Mouse (Mus musculus): Measurements from ENCODE around the gene Hist1h2ac. TPM values are rescaled to one million over a fixed set of nuclear protein-coding genes. Genes with fewer than 3 reads are reported as not detected.
"Not testable (repeated sequence)": the region's sequence is repeated elsewhere in the genome, so short reads cannot be mapped to it uniquely, and the experiment has no call there.

The Hist1h2ac gene
- polyA plus RNA-seq, 1 experiment: not detected

- TF ChIP-seq CTCF (IDR thresholded peaks at IDR 0.05; ENCODE audit: insufficient read depth, low read depth, low read length) (no peak), POLR2A (IDR thresholded peaks at IDR 0.05; ENCODE audit: insufficient read depth, low read depth, low read length) (no peak)
- 64% methylated on average over 11 of the region's 11 CpGs for WGBS
- H3K4me3 ChIP-seq (ENCODE audit: insufficient read depth, low read depth, low read length): no peak overlapping the region
- no peaks in the 10 kb centered on the region for H3K4me1 ChIP-seq (ENCODE audit: control insufficient read depth, insufficient read depth, low read length)
- H3K27ac ChIP-seq (ENCODE audit: insufficient read depth, low read depth, low read length): no peak overlapping the region
Observed at GRCm38 (mm10) chr13:23717176-23717575, 33.4 kb upstream of the Hist1h2ac start.

DNA sequence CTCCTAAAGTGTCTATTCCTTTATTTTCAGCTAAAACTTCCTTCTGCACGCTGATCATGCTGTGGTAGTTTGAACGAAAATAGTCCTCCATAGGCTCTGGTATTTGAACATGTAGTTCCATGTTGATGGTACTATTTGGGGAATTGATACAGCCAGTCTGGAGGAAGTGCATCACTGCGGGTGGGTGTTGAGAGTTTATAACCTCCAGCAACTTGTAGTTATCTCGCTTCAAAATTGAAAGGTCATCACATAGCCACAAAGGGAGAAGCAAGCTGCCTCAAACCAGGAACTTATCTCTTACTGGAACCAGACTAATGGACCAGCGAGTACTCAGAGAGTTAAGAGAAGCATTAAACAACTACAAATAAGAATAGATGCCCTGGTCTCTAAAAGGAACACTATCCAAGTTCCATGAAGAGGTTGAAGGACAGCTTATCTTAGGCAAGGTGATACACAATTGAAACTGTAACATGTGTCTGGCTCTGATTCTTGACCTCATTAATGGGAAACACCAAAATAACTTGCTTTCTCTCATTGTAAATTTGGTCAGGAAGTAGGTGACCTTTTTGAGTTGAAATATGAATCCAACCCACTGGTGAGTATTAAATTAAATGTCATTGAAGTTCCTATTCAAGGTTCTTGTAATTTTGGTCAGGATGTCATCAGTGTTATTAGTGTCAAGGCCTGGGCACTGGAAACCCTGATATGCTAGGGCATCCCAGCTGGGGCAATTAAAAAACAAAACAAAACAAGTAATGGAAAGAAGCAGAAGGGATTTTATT lies 32.7 kb upstream of the Hist1h2ac start:
- no peak overlapping the region for H3K4me3 ChIP-seq (ENCODE audit: insufficient read depth, low read depth, low read length)
- H3K4me1 ChIP-seq (ENCODE audit: control insufficient read depth, insufficient read depth, low read length): no peaks in the 10 kb centered on the region
- 87% methylated on average over 5 of the region's 5 CpGs for WGBS
- no peak overlapping the region for H3K27ac ChIP-seq (ENCODE audit: insufficient read depth, low read depth, low read length)
- TF ChIP-seq CTCF (IDR thresholded peaks at IDR 0.05; ENCODE audit: insufficient read depth, low read depth, low read length) (no peak), POLR2A (IDR thresholded peaks at IDR 0.05; ENCODE audit: insufficient read depth, low read depth, low read length) (no peak)

DNA sequence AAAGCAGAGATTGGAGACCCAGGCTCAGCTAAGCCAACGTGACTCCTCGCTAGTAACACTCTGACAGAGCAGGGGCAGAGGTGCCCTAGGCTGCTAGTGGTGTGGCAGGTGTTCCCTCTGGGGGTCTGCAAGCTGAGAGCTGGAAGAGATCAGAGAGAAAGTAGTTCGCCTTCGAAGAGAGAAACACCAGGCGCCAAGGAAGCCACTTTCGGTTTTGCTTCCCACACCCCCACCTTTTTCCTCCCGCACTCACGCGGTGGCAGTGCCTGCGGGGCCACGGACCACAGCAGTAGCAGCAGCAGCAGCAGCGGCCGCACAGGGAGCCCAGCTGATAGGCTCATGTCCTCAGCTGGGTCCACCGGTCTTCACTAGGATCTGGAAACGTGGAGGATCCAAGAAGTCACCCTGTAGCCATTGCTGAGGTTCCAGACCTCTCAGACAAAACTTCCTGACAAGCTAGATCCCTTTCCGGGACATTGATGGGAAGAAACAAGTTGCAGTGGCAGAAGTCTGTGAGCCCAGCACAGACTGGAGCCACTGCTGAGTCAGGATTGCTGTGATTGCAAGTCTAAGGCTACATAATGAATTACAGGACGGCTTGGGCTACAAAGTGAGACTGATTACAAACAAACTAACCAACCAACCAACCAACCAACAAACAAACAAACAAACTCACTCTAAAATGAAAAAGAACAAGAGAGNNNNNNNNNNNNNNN lies 26.8 kb upstream of the Hist1h2ac start, which contains the start of gene Hfe:
Hfe (minus strand) TSS at position 481 of the 716 bp plus-strand sequence.
- WGBS: 2% methylated on average over 17 of the region's 17 CpGs
- H3K4me1 ChIP-seq (ENCODE audit: control insufficient read depth, insufficient read depth, low read length): no peaks in the 10 kb centered on the region
- 0 out of 2 replicates have a peak within 1 kb of the TSS, but pooled peaks have one; percentile 46 for H3K27ac ChIP-seq (ENCODE audit: insufficient read depth, low read depth, low read length)
- no peak for TF ChIP-seq POLR2A (IDR thresholded peaks at IDR 0.05; ENCODE audit: insufficient read depth, low read depth, low read length)
- TF ChIP-seq CTCF (IDR thresholded peaks at IDR 0.05; ENCODE audit: insufficient read depth, low read depth, low read length): no peak
- peak within 1 kb of the TSS; percentile 48 for H3K4me3 ChIP-seq (ENCODE audit: insufficient read depth, low read depth, low read length)

GRCm38 (mm10) chr13:23709714-23710373 lies 26.1 kb upstream of the Hist1h2ac start:
- TF ChIP-seq CTCF (IDR thresholded peaks at IDR 0.05; ENCODE audit: insufficient read depth, low read depth, low read length) (no peak), POLR2A (IDR thresholded peaks at IDR 0.05; ENCODE audit: insufficient read depth, low read depth, low read length) (no peak)
- WGBS: 16% methylated on average over 15 of the region's 15 CpGs
- H3K4me1 ChIP-seq (ENCODE audit: control insufficient read depth, insufficient read depth, low read length): no peaks in the 10 kb centered on the region
- H3K4me3 ChIP-seq (ENCODE audit: insufficient read depth, low read depth, low read length): peak overlapping the region; percentile 48
- 0 out of 2 replicates have a peak overlapping the region, but pooled peaks have one; percentile 46 for H3K27ac ChIP-seq (ENCODE audit: insufficient read depth, low read depth, low read length)

GRCm38 (mm10) chr13:23708654-23709053 lies 24.9 kb upstream of the Hist1h2ac start:
- TF ChIP-seq CTCF (IDR thresholded peaks at IDR 0.05; ENCODE audit: insufficient read depth, low read depth, low read length) (no peak), POLR2A (IDR thresholded peaks at IDR 0.05; ENCODE audit: insufficient read depth, low read depth, low read length) (no peak)
- H3K4me1 ChIP-seq (ENCODE audit: control insufficient read depth, insufficient read depth, low read length): no peaks in the 10 kb centered on the region
- WGBS: 67% methylated on average over 4 of the region's 4 CpGs

DNA sequence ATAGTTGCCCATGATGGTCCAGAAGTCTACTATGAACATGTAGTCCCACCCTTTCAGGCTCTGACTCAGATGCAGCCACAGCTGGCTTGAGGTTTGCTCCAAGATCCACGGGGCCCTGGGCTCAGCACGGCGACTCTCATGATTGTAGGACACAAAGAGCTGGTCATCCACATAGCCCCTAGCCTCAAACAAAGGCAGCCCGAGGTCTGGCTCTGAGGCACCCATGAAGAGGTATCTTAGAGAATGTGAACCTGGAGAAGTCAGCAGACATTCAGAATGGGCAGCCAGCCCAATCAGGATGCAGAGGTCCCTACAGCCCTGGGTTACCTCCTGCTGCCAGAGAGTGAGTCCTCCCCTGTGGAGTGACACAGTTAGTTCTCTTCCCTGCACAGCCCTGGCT lies 24.3 kb upstream of the Hist1h2ac start:
- Histone ChIP-seq H3K27ac (ENCODE audit: insufficient read depth, low read depth, low read length) (no peak overlapping the region), H3K4me3 (ENCODE audit: insufficient read depth, low read depth, low read length) (no peak overlapping the region), H3K4me1 (ENCODE audit: control insufficient read depth, insufficient read depth, low read length) (no peaks in the 10 kb centered on the region)
- WGBS: 90% methylated on average over 4 of the region's 4 CpGs
- no peak for TF ChIP-seq CTCF (IDR thresholded peaks at IDR 0.05; ENCODE audit: insufficient read depth, low read depth, low read length)
- no peak for TF ChIP-seq POLR2A (IDR thresholded peaks at IDR 0.05; ENCODE audit: insufficient read depth, low read depth, low read length)

More at GRCm38 (mm10) chr13:23708654-23709053, 24.9 kb upstream of the Hist1h2ac start:
- Histone ChIP-seq H3K27ac (ENCODE audit: insufficient read depth, low read depth, low read length) (no peak overlapping the region), H3K4me3 (ENCODE audit: insufficient read depth, low read depth, low read length) (no peak overlapping the region)

DNA sequence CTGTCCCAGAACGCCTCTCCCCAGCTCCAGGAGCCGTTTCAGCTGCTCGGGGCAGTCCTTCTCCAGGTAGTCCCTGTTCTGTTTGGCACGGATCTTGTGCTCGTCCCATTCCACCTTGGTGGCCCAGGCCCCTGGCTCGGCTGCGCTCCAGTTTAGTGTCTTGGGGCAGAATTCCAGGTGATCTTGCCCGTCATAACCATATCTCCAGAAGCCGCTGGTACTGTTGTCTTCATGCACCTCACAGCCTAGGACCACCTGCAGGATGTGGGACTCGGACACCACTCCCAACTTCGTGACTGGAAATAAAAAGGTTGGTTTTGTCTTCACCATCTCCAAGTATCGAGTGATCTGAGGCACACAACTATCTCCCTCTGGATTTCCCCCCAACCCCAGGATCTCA lies 23.0 kb upstream of the Hist1h2ac start:
- Histone ChIP-seq H3K27ac (ENCODE audit: insufficient read depth, low read depth, low read length) (no peak overlapping the region), H3K4me3 (ENCODE audit: insufficient read depth, low read depth, low read length) (no peak overlapping the region), H3K4me1 (ENCODE audit: control insufficient read depth, insufficient read depth, low read length) (no peaks in the 10 kb centered on the region)
- 95% methylated on average over 12 of the region's 12 CpGs for WGBS
- TF ChIP-seq CTCF (IDR thresholded peaks at IDR 0.05; ENCODE audit: insufficient read depth, low read depth, low read length): no peak
- TF ChIP-seq POLR2A (IDR thresholded peaks at IDR 0.05; ENCODE audit: insufficient read depth, low read depth, low read length): no peak

GRCm38 (mm10) chr13:23705751-23706356 lies 22.1 kb upstream of the Hist1h2ac start:
- H3K27ac ChIP-seq (ENCODE audit: insufficient read depth, low read depth, low read length): no peak overlapping the region
- H3K4me1 ChIP-seq (ENCODE audit: control insufficient read depth, insufficient read depth, low read length): no peaks in the 10 kb centered on the region
- H3K4me3 ChIP-seq (ENCODE audit: insufficient read depth, low read depth, low read length): no peak overlapping the region
- WGBS: 93% methylated on average over 7 of the region's 7 CpGs
- TF ChIP-seq POLR2A (IDR thresholded peaks at IDR 0.05; ENCODE audit: insufficient read depth, low read depth, low read length): no peak
- TF ChIP-seq CTCF (IDR thresholded peaks at IDR 0.05; ENCODE audit: insufficient read depth, low read depth, low read length): no peak

GRCm38 (mm10) chr13:23702801-23703200 lies 19.1 kb upstream of the Hist1h2ac start:
- not testable (repeated sequence) for H3K4me3 ChIP-seq (ENCODE audit: insufficient read depth, low read depth, low read length); H3K4me1 ChIP-seq (ENCODE audit: control insufficient read depth, insufficient read depth, low read length); H3K27ac ChIP-seq (ENCODE audit: insufficient read depth, low read depth, low read length)
- 85% methylated on average over 2 of the region's 2 CpGs for WGBS

Data from olfactory bulb, adult 2 months (tissue).